Mouse (Mus musculus) adrenal gland, adult (tissue): ENCODE measurements around the gene Mcts2.
A peak's percentile ranks its signal among the peaks of the same experiment; 100 is the strongest.

Source experiments
- DNase-seq, 2 experiments: peaks; one replicate each; pipeline ENCODE4 v3.0.0; 2022 to 2023; ENCODE audit warnings: low spot score in 1 of 2; ENCODE audit not compliant: inconsistent age in 2 of 2

Mcts2 gene

GRCm38 (mm10) chr2:152724332-152724723 lies 37.5 kb downstream of the Mcts2 start:
- DNase-seq = no peak

GRCm38 (mm10) chr2:152725178-152725750 lies 38.4 kb downstream of the Mcts2 start:
- no peak for DNase-seq

- DNase-seq = no peak
Measured at GRCm38 (mm10) chr2:152726213-152726612, 39.4 kb downstream of the Mcts2 start.

GRCm38 (mm10) chr2:152726751-152727335 lies 40.0 kb downstream of the Mcts2 start:
- DNase-seq = peak in 1 of 2 experiments; percentile 76

GRCm38 (mm10) chr2:152727795-152728510 lies 41.1 kb downstream of the Mcts2 start:
- peak; percentile 40 to 58 for DNase-seq

- DNase-seq = no peak
Measured at GRCm38 (mm10) chr2:152728594-152728993, 41.8 kb downstream of the Mcts2 start.

- DNase-seq = no peak
Measured at GRCm38 (mm10) chr2:152729013-152729635, 42.3 kb downstream of the Mcts2 start.

- peak; percentile 68 to 86 for DNase-seq
Measured at GRCm38 (mm10) chr2:152729636-152730020, 42.8 kb downstream of the Mcts2 start.

GRCm38 (mm10) chr2:152733201-152733600 lies 46.4 kb downstream of the Mcts2 start:
- peak in 1 of 2 experiments; percentile 59 for DNase-seq

- no peak for DNase-seq
Measured at GRCm38 (mm10) chr2:152734501-152734900, 47.7 kb downstream of the Mcts2 start.

- DNase-seq = peak; percentile 96 to 97
Measured at GRCm38 (mm10) chr2:152734984-152735383, 48.1 kb downstream of the Mcts2 start.

- peak; percentile 92 to 98 for DNase-seq
Measured at GRCm38 (mm10) chr2:152736090-152736601, 49.3 kb downstream of the Mcts2 start, which contains the start of gene Id1. Gene Id1, plus strand, starts transcription at chr2:152736251.

- DNase-seq = peak; percentile 52 to 83
Measured at GRCm38 (mm10) chr2:152736748-152737147, 49.9 kb downstream of the Mcts2 start.
